Mouse (Mus musculus) CD4-positive helper T cell, adult 2 months (primary cell): ENCODE measurements around the gene Hexim2.

Experiments
- DNase-seq: peaks from one replicate; pipeline ENCODE4 v3.0.0-alpha.2; 2012; ENCODE audit warnings: low read depth, missing footprints, low spot score

The Hexim2 gene

DNA sequence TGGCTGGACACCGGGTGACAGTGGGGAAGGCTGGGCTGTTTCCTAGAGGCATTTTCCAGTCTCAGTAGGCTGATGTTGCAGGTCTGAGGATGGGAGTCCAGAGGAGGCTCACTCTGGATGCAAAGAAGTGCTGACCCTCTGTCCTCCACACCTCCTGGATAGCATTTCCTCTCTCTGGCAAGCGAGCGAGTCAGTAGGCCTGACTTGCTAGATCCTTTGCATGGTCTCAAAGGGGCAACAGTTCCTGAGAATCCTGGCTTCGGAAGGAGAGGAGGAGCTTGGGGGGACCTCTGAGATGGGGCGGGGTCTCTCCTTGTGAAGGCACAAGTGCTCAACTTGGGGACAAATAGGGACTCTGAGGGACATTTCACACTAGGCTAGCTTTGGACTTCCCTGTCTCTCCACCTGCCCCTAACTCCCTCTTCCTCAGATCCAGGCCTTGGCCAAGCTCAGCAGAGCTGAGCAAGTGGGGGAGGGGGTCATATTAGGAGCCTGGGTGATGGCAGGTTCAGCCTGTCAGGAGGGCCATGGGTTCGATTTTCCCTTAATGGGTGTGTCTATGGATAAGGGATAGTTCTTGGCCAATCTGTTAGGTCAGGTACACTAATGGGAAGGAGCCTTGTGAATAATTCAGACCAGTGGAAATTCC is 40.3 kb downstream of the Hexim2 start:
- DNase-seq: no peak

GRCm38 (mm10) chr11:103173041-103173770 is 41.0 kb downstream of the Hexim2 start:
- DNase-seq: no peak

- DNase-seq: peak; percentile 52
Measured at GRCm38 (mm10) chr11:103173771-103174344, 41.6 kb downstream of the Hexim2 start.

DNA sequence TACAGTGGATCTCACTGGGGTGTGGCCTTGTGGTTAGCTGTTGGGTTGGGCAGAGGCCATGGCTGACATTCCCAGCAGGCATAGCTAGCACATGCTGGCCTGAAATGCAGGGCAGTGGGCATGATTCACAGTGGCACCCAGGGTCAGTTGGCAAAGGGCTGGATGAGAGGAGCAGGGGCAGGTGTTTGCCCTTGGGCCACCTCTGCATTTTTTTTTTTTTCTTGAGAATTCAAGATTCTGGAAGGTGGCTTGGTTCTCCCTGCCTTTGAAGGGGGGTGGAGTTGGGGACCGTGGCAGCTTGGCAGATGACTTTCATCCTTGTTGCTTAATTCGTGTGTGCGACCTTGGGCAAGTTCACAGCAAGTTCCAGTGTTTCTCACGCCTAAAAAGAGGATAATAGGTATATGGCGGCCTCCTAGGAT is 42.2 kb downstream of the Hexim2 start:
- DNase-seq: peak; percentile 49

GRCm38 (mm10) chr11:103174891-103175391 is 42.7 kb downstream of the Hexim2 start:
- peak; percentile 98 for DNase-seq

GRCm38 (mm10) chr11:103175688-103176442 is 43.6 kb downstream of the Hexim2 start:
- DNase-seq: peak; percentile 43

GRCm38 (mm10) chr11:103176510-103176909 is 44.3 kb downstream of the Hexim2 start:
- no peak for DNase-seq

DNA sequence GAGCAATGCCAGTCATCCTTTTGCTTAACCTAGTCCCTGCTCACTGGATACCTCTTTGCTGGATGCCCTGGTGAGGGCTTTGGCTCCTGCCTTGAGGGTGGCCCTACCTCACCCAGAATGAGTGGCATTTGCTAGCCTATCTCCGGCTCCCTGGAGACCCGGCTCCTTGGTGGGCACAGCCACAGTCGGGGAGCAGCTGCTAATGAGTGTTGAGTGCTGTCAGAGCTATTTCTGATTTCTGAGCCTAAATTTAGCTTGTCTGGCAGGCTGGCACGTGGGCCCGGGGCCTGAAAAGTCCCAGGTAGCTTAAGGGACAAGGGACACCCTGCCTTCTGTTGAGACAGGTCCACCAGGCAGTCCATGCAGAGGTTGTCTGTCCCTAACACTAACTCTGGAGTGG is 45.0 kb downstream of the Hexim2 start:
- no peak for DNase-seq

- peak; percentile 67 for DNase-seq
Measured at GRCm38 (mm10) chr11:103177815-103178485, 45.7 kb downstream of the Hexim2 start.

- no peak for DNase-seq
Measured at GRCm38 (mm10) chr11:103178748-103179147, 46.5 kb downstream of the Hexim2 start.

DNA sequence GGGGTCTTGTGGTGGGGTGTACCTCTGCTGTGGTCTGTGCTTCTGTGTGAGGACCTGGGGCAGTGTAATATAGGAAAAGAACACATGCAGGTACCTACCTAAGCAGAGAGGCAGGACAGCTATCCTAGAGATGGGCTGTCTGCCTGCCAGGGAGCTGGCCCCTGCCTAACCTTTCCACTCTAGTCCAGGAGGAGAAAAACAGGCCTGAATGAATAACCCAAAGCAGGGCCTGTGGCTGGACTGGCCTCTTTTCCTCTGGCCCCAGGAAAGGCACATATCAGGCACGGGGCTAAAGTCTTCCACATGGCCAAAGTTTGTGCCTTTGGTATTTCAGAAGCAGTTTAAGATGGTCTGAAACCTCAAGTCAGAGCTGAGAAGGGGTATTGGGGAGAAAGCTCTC is 48.2 kb downstream of the Hexim2 start:
- DNase-seq: no peak

- no peak for DNase-seq
Measured at GRCm38 (mm10) chr11:103181349-103181748, 49.1 kb downstream of the Hexim2 start.

- no peak for DNase-seq
Measured at GRCm38 (mm10) chr11:103181911-103182310, 49.7 kb downstream of the Hexim2 start.

- DNase-seq: peak; percentile 63
Measured at GRCm38 (mm10) chr11:103184891-103185290, 52.7 kb downstream of the Hexim2 start.
